Mouse (Mus musculus): ENCODE measurements around the gene Mta3.
"Not testable (repeated sequence)": the region's sequence is repeated elsewhere in the genome, so short reads cannot be mapped to it uniquely, and the experiment has no call there.

The Mta3 gene

GRCm38 (mm10) chr17:83709517-83709916, 3.6 kb downstream of the Mta3 start:
- not testable (repeated sequence) for DNase-seq

GRCm38 (mm10) chr17:83710639-83711038, 4.7 kb downstream of the Mta3 start:
- DNase-seq: no peak

- no peak for DNase-seq
These were observed 6.4 kb downstream of the Mta3 start for GRCm38 (mm10) chr17:83712341-83712740.

- DNase-seq: no peak
These were observed 14.5 kb downstream of the Mta3 start for GRCm38 (mm10) chr17:83720449-83720848.

GRCm38 (mm10) chr17:83721157-83721556, 15.2 kb downstream of the Mta3 start:
- DNase-seq: no peak

GRCm38 (mm10) chr17:83723064-83723463, 17.1 kb downstream of the Mta3 start:
- DNase-seq: no peak

- no peak for DNase-seq
These were observed 20.5 kb downstream of the Mta3 start for GRCm38 (mm10) chr17:83726496-83726895.

GRCm38 (mm10) chr17:83727707-83728106, 21.7 kb downstream of the Mta3 start:
- no peak for DNase-seq

GRCm38 (mm10) chr17:83729029-83729428, 23.1 kb downstream of the Mta3 start:
- no peak for DNase-seq

GRCm38 (mm10) chr17:83730123-83730522, 24.2 kb downstream of the Mta3 start:
- DNase-seq: no peak

GRCm38 (mm10) chr17:83732166-83732629, 26.2 kb downstream of the Mta3 start:
- peak; percentile 44 for DNase-seq

- DNase-seq: peak; percentile 60
These were observed 26.8 kb downstream of the Mta3 start for GRCm38 (mm10) chr17:83732801-83733200.

- no peak for DNase-seq
These were observed 30.7 kb downstream of the Mta3 start for GRCm38 (mm10) chr17:83736701-83737100.

GRCm38 (mm10) chr17:83737775-83738174, 31.8 kb downstream of the Mta3 start:
- DNase-seq: no peak

GRCm38 (mm10) chr17:83740135-83740676, 34.2 kb downstream of the Mta3 start:
- DNase-seq: no peak

- no peak for DNase-seq
These were observed 35.3 kb downstream of the Mta3 start for GRCm38 (mm10) chr17:83741243-83741642.

GRCm38 (mm10) chr17:83744231-83744824, 38.4 kb downstream of the Mta3 start:
- no peak for DNase-seq

- DNase-seq: no peak
These were observed 41.6 kb downstream of the Mta3 start for GRCm38 (mm10) chr17:83747405-83748160.

- no peak for DNase-seq
These were observed 44.4 kb downstream of the Mta3 start for GRCm38 (mm10) chr17:83750216-83750950.

- no peak for DNase-seq
These were observed 47.3 kb downstream of the Mta3 start for GRCm38 (mm10) chr17:83753112-83753899.

GRCm38 (mm10) chr17:83758096-83758495, 52.1 kb downstream of the Mta3 start:
- no peak for DNase-seq

- no peak for DNase-seq
These were observed 53.6 kb downstream of the Mta3 start for GRCm38 (mm10) chr17:83759547-83759946.

GRCm38 (mm10) chr17:83764538-83764937, 58.6 kb downstream of the Mta3 start:
- no peak for DNase-seq

All from lung, postnatal 10 days (tissue).